Mouse (Mus musculus): ENCODE measurements around the gene Hes1. TPM values are rescaled to one million over a fixed set of nuclear protein-coding genes. Genes with fewer than 3 reads are reported as not detected.

Hes1 gene
- polyA plus RNA-seq, 1 experiment from 2014 or later = 19.7 TPM

DNA sequence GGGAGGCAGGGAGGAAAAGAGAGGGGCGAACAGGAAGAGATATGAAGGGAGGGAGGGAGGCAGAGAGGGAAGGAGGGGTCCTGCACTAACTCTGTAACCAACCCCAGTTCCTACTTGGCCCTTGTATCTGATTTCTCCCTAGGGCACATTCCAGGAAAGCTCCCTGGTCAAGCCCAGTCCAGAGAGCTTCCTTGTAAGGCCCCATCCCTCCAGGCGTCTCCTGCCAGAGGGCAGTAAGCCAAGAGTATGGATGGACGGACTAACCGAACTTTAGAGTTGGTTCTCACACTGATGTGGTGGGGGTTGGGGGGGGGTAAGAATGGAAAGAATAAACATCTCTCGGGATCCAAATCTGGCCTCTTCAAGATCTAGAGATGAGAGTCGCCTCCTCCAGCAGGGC lies 29.7 kb upstream of the Hes1 start:
- no peak overlapping the region for H3K27ac ChIP-seq
- 75% methylated on average over 6 of the region's 6 CpGs for WGBS
- no peak overlapping the region for H3K4me2 ChIP-seq (replicated peaks)
- no peaks in the 10 kb centered on the region for H3K36me3 ChIP-seq
- no peak overlapping the region for H3K9ac ChIP-seq (replicated peaks)
- ATAC-seq = no peak
- H3K27me3 ChIP-seq = peaks cover 63% of the 10 kb centered on the region
- no peak overlapping the region for H3K4me3 ChIP-seq (replicated peaks)
- H3K4me1 ChIP-seq (replicated peaks) = peaks cover 17% of the 10 kb centered on the region
- no peaks in the 10 kb centered on the region for H3K9me3 ChIP-seq

DNA sequence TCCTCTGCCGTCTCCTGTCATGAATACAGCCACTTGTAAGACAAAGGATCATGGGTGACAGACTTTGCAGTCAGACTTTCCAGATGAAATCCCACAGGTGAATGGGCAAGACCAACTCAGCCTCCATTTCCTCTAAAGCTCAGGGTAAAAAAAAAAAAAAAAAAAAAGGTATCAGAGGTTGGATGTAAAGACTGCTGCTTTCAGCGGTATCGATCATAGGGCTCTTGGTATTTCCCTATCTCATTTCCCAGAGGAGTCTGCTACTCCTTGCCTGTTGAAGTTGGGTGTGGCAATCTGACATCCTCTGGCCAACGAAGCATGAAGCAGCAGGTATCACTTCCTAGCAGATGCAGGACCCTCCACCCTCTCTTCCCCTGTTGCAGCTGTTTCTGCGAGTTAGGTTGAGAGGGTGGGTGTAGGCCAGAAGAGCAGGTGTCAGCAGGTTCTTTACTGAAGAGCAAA lies 29.2 kb upstream of the Hes1 start:
- H3K27ac ChIP-seq = no peak overlapping the region
- no peaks in the 10 kb centered on the region for H3K36me3 ChIP-seq
- H3K9ac ChIP-seq (replicated peaks) = no peak overlapping the region
- H3K4me2 ChIP-seq (replicated peaks) = no peak overlapping the region
- H3K27me3 ChIP-seq = peaks cover 62% of the 10 kb centered on the region
- H3K4me3 ChIP-seq (replicated peaks) = no peak overlapping the region
- WGBS = 80% methylated on average over 5 of the region's 5 CpGs
- peaks cover 12% of the 10 kb centered on the region for H3K4me1 ChIP-seq (replicated peaks)
- H3K9me3 ChIP-seq = no peaks in the 10 kb centered on the region
- no peak for ATAC-seq

DNA sequence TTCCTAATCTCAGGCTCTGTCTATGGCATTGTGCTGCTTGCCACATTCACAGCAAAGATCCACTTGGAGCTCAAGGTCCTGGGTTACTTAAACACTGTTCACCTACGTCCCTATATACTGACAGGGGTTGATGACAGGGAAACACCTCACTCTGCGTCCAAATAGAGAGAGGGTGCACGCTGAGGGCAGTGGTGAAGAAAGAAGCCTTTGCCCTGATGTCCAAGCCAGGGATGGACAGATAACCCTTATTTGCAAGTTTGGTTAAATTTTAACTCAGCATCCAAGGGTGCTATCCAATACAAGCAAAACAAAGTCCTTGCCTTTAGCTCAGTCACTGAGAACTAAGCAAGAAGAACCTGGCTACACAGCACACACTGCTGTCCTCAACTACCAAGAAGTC lies 28.1 kb upstream of the Hes1 start:
- Histone ChIP-seq H3K9me3 (no peaks in the 10 kb centered on the region), H3K4me3 (replicated peaks) (no peak overlapping the region), H3K4me1 (replicated peaks) (peaks cover 12% of the 10 kb centered on the region), H3K4me2 (replicated peaks) (no peak overlapping the region), H3K27me3 (peaks cover 68% of the 10 kb centered on the region), H3K27ac (no peak overlapping the region), H3K9ac (replicated peaks) (no peak overlapping the region), H3K36me3 (no peaks in the 10 kb centered on the region)
- WGBS = 91% methylated on average over 3 of the region's 3 CpGs
- no peak for ATAC-seq

DNA sequence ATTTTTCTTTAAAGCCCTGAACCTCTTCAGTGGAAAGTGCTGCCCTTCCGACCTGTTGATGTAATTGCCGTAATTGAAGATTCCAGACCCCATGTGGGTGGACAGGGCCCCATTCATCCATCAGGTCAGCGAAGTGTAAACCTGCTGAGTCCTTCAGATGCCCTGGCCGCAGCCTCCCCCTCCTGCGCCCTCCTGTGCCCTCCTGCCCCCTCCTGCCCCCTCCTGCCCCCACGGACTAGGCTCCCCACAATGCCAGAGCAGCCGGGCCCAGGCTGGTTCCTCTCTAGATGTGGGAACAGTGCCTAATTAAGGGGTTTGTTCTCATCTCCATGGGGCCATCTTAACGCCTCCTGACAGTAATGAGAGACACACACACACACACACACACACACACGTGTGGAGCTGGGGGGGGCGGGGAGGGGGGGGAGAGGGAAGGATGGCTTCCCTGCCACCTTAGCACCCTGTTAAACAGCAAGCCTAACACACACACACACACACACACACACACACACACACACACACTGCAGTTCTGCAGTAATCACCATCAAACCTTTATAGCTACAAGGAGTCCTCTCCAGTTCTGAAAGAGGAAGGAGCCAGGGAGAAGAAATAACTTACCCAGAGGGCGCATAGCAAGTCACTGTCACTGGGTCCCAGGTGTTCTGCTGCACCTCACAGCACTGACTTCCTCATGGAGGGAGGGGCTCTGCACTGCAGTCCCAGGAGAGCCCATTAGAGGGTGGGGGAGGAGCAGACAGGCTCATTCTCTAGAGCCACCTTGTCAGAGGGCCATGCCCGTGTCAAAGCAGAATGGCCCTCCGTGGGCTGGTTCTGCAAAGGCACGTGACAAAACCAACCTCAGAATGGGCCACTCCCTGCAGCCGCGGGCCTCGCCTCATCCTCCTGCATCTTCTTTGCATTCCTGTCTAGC lies 25.3 kb upstream of the Hes1 start:
- Histone ChIP-seq H3K36me3 (no peaks in the 10 kb centered on the region), H3K27ac (no peak overlapping the region), H3K27me3 (peaks cover 62% of the 10 kb centered on the region), H3K9ac (replicated peaks) (0 out of 2 replicates have a peak overlapping the region, but pooled peaks have one; percentile 16), H3K9me3 (no peaks in the 10 kb centered on the region), H3K4me1 (replicated peaks) (peaks cover 12% of the 10 kb centered on the region), H3K4me3 (replicated peaks) (no peak overlapping the region), H3K4me2 (replicated peaks) (peak overlapping the region; percentile 11; the same call in 1 of the 2 replicates)
- WGBS = 15% methylated on average over 14 of the region's 17 CpGs
- peak; percentile 72 for ATAC-seq

DNA sequence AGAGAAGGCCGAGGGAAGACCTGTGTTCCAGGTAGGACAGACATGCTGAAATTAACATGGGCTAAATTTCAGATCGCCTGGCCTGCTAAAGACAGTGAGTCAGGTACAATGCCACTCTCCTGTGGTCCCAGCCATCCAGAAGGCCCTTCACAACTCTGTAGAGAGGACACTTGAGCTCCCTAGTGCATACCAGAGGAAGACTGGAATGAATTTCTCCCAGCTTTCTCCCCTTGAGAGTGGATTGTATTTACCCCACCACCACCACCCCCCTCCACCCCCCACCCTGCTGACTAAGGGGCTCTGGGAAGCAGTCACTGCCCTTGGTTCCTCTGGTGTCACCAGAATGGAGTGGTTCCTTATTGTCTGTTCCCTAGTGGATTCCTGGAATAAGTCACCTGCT lies 24.3 kb upstream of the Hes1 start:
- Histone ChIP-seq H3K4me1 (replicated peaks) (peaks cover 12% of the 10 kb centered on the region), H3K9me3 (no peaks in the 10 kb centered on the region), H3K4me3 (replicated peaks) (no peak overlapping the region), H3K9ac (replicated peaks) (no peak overlapping the region), H3K27ac (no peak overlapping the region), H3K4me2 (replicated peaks) (no peak overlapping the region), H3K36me3 (no peaks in the 10 kb centered on the region), H3K27me3 (peaks cover 57% of the 10 kb centered on the region)
- ATAC-seq = no peak
- 73% methylated on average over 2 of the region's 2 CpGs for WGBS

DNA sequence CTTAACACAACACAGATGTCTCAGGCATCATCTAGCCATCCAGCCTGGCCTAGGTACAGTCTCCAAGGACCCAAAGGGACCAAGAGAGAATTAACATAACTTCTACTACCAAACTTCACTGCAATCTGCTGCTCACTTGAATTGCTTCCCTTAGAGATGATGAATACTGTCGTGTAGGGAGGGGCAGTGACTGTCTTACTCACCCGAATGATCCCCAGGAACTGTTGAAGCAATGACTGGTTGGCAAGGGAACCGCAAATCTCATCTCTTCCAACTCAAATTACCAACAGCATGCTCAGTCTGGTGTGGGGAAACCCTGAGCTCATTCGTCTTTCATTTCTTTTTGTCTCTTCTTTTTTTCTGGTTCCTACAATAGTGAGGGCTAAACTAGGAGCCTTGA lies 21.3 kb upstream of the Hes1 start:
- WGBS = 72% methylated on average over 4 of the region's 4 CpGs
- H3K9ac ChIP-seq (replicated peaks) = no peak overlapping the region
- H3K27me3 ChIP-seq = peaks cover 42% of the 10 kb centered on the region
- H3K4me2 ChIP-seq (replicated peaks) = no peak overlapping the region
- no peaks in the 10 kb centered on the region for H3K9me3 ChIP-seq
- H3K4me3 ChIP-seq (replicated peaks) = no peak overlapping the region
- no peaks in the 10 kb centered on the region for H3K36me3 ChIP-seq
- ATAC-seq = no peak
- peaks cover 12% of the 10 kb centered on the region for H3K4me1 ChIP-seq (replicated peaks)
- H3K27ac ChIP-seq = no peak overlapping the region

DNA sequence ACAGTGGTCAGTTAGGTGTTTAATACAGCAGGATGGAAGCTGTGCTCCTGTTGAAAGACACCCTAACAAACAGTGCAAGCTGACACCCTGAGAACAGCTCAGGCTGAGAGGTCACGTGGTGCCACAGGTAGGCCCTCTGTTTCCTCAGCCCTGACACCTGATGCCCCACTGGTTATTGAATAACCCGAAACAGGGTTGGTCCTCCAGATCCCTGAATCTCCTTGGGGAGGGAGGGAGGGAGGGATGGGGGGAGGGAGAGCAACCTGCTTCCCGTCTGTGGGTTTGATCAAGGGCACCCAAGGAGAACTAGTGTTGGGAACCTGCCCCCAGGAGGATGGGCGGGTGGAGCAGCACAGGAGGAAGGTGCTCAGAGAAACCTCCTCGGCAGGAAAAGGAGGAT lies 18.6 kb upstream of the Hes1 start:
- no peak overlapping the region for H3K4me2 ChIP-seq (replicated peaks)
- H3K4me3 ChIP-seq (replicated peaks) = no peak overlapping the region
- H3K9ac ChIP-seq (replicated peaks) = no peak overlapping the region
- peaks cover 24% of the 10 kb centered on the region; the same call in 1 of the 2 replicates for H3K27me3 ChIP-seq
- H3K9me3 ChIP-seq = no peaks in the 10 kb centered on the region
- ATAC-seq = no peak
- no peaks in the 10 kb centered on the region for H3K36me3 ChIP-seq
- no peaks in the 10 kb centered on the region for H3K4me1 ChIP-seq (replicated peaks)
- no peak overlapping the region for H3K27ac ChIP-seq
- WGBS = 54% methylated on average over 5 of the region's 5 CpGs

DNA sequence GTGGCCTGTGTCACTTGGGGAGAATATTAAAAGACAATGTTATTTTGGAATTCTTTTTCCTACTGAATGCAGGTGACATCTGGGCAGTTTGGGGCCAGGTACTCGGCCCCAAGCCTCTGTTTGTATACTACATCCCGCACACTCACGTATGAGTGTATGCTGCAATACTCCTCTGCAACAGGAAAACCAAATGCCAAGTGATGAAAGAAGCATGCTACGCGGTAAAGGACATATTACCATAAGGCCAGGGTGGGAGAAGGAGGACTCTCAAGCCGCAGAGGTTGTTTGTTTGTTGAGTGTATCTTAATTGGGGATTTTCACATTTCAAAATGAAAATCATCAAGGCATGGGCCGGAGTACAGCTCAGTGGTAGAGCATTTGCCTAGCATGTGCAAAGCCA lies 17.2 kb upstream of the Hes1 start:
- H3K4me2 ChIP-seq (replicated peaks) = no peak overlapping the region
- peaks cover 26% of the 10 kb centered on the region for H3K27me3 ChIP-seq
- ATAC-seq = no peak
- H3K9me3 ChIP-seq = no peaks in the 10 kb centered on the region
- no peaks in the 10 kb centered on the region for H3K4me1 ChIP-seq (replicated peaks)
- H3K4me3 ChIP-seq (replicated peaks) = no peak overlapping the region
- H3K27ac ChIP-seq = no peak overlapping the region
- no peak overlapping the region for H3K9ac ChIP-seq (replicated peaks)
- no peaks in the 10 kb centered on the region for H3K36me3 ChIP-seq
- WGBS = 88% methylated on average over 7 of the region's 7 CpGs

DNA sequence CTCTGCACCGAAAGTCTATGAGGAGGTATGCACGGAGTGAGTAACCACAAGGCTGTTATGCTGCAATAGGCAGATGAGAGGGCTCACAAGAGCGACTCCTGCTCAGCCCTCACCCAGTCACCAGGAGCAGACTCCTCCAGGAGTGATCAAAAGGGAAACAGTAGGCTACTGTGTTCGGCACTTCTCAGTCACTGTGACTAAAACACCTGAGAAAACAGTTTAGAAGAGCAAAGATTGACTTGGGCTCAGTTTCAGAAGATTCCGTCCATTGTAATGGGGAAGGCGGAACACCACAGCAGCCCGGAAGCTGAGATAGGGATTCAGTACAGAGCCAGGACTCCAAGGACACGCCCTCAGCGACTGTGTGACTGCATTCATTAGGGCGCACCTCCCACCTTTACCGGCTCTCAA lies 16.8 kb upstream of the Hes1 start:
- Histone ChIP-seq H3K9ac (replicated peaks) (no peak overlapping the region), H3K27ac (no peak overlapping the region), H3K4me3 (replicated peaks) (no peak overlapping the region), H3K9me3 (no peaks in the 10 kb centered on the region), H3K36me3 (no peaks in the 10 kb centered on the region), H3K4me1 (replicated peaks) (no peaks in the 10 kb centered on the region), H3K4me2 (replicated peaks) (no peak overlapping the region), H3K27me3 (peaks cover 29% of the 10 kb centered on the region)
- 52% methylated on average over 11 of the region's 11 CpGs for WGBS
- ATAC-seq = no peak

DNA sequence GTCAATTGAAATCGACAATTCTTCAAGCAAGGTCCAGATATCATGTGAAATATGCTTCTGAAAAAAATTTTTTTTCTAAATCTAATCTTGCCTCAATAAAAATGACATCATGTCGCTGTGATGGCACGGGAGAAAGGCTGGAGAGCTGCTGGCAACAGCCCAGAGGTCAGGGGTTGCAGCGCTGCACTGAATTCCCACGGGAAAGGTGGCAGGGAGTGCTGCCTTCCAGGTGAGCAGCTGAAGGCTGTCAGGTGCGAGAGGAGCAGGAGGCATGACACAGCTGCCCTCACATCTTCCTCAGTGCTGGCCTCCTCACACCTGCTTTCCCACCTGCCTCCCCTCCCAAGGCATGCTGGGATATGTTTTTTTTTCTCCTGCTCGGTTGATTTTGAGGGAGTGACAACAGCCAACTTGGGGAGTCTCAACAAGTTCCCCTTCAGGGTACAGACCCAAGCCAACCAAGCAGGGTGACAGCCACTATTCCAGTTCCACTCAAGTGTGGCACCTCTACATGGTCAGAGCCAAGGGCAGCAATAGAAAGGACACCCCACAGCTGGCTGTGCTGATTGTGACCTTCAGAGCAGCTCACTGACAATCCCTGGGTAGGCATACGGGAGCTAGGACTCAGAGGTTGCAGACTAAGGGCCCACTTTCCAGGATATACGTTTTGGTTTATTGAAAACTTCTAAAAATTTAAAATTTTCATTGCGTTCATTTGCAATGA lies 13.3 kb upstream of the Hes1 start:
- Histone ChIP-seq H3K9ac (replicated peaks) (no peak overlapping the region), H3K4me1 (replicated peaks) (no peaks in the 10 kb centered on the region), H3K9me3 (no peaks in the 10 kb centered on the region), H3K4me3 (replicated peaks) (no peak overlapping the region), H3K27ac (no peak overlapping the region), H3K4me2 (replicated peaks) (no peak overlapping the region), H3K36me3 (no peaks in the 10 kb centered on the region), H3K27me3 (peaks cover 48% of the 10 kb centered on the region)
- ATAC-seq = no peak
- WGBS = 77% methylated on average over 10 of the region's 10 CpGs

DNA sequence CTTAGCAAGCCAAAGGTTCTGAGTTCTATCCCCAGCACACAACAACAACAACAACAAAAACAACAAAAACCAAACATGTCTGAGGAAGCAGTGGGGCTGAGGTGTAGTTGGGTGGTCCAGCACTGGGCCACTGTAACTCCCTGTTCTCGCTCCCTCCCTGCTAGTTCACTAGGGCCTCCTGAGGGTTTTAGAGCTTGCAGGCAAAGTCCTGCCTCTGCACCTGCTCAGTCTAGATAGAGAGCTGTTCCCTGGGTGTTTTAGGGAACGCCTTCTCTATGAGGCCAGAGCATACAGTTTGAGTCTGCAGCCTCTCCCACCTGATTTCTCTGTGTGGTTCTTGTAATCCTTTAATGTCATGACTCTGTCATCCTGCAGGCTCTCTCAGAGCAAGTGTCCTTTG lies 11.9 kb upstream of the Hes1 start:
- H3K4me3 ChIP-seq (replicated peaks) = no peak overlapping the region
- WGBS = 52% methylated on average over 2 of the region's 2 CpGs
- no peak overlapping the region for H3K4me2 ChIP-seq (replicated peaks)
- peak; percentile 9; the same call in 1 of the 2 replicates for ATAC-seq
- H3K36me3 ChIP-seq = no peaks in the 10 kb centered on the region
- no peak overlapping the region for H3K27ac ChIP-seq
- H3K27me3 ChIP-seq = peaks cover 58% of the 10 kb centered on the region
- no peaks in the 10 kb centered on the region for H3K9me3 ChIP-seq
- H3K9ac ChIP-seq (replicated peaks) = no peak overlapping the region
- H3K4me1 ChIP-seq (replicated peaks) = no peaks in the 10 kb centered on the region

DNA sequence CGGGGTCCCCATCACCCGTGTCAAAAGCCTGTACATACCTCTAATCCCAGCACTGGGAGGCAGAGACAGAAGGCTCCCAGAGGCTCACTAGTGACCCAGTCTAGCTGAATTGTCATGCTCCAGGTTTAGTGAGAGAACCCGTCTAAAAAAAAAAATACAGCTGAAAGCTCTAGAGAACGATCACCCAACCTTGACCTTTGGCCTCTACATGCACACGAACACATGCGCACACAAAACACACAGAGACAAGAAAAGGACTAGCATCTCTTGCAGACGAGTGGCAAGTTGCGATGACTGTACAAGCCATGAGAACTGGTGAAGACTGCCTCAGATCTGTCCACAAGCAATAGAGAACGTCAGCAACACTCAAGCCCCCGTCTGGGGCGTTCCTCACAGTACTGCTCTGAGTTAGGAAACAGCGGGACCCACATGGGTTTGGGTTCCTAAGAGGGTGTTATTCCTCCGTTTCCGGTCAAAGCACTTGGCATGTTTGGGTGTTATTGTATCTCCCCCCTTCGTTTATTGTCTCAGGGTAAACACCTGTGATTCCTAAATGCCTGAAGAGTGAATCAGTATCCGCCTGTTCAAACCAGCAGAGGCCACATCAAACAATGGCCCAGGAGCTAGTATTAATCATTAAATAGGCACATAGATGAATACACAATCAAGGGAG lies 11.2 kb upstream of the Hes1 start:
- H3K27me3 ChIP-seq = peaks cover 59% of the 10 kb centered on the region
- H3K36me3 ChIP-seq = no peaks in the 10 kb centered on the region

More for the DNA sequence above, 11.2 kb upstream of the Hes1 start:
- Histone ChIP-seq H3K4me2 (replicated peaks) (no peak overlapping the region), H3K9ac (replicated peaks) (no peak overlapping the region), H3K27ac (no peak overlapping the region), H3K4me3 (replicated peaks) (no peak overlapping the region), H3K4me1 (replicated peaks) (no peaks in the 10 kb centered on the region), H3K9me3 (no peaks in the 10 kb centered on the region)
- no peak for ATAC-seq
- WGBS = 64% methylated on average over 16 of the region's 16 CpGs
